ENCODE assay signal across 28 mouse cellular contexts in genomic region chr8:75060815-75061214, GRCm38 (mm10).
"Had no signal": no experiment of that assay in that cellular context is flagged by ENCODE, and none has a peak within 500 bp of the region (broad histone marks: within the 10 kb centered on the region; RNA-seq: fewer than 3 reads in every experiment).

No protein-coding gene starts in this region.

- H3K4me3 ChIP-seq: limb, embryonic 10.5 days; limb, embryonic 12.5 days; limb, embryonic 13.5 days; limb, embryonic 15.5 days; liver, embryonic 12.5 days; liver, embryonic 13.5 days; liver, embryonic 15.5 days; lung, embryonic 15.5 days; megakaryocyte, embryonic 14.5 days; midbrain, embryonic 10.5 days; midbrain, embryonic 12.5 days; midbrain, embryonic 13.5 days; midbrain, embryonic 15.5 days; myocyte; neural tube, embryonic 12.5 days had no signal

- DNase-seq: left cerebral cortex, postnatal 4 days; liver; liver, embryonic 13.5 days; liver, postnatal 0 days; lung, adult 18-20 months; lung, adult 2 months; lung, embryonic 14.5 days; lung, postnatal 10 days; lung, postnatal 14 days; lung, postnatal 36 days; lung, postnatal 4 days; midbrain, embryonic 14.5 days had no signal

- H3K27ac ChIP-seq: limb, embryonic 10.5 days; limb, embryonic 12.5 days; limb, embryonic 13.5 days; limb, embryonic 15.5 days; liver, embryonic 12.5 days; liver, embryonic 13.5 days; liver, embryonic 14.5 days; liver, embryonic 15.5 days; lung, embryonic 15.5 days; macrophage; midbrain, embryonic 10.5 days; midbrain, embryonic 12.5 days; midbrain, embryonic 13.5 days; midbrain, embryonic 15.5 days; neural tube, embryonic 12.5 days had no signal
